Mouse (Mus musculus) hindbrain, embryonic 10.5 days (tissue): Measurements from ENCODE around the gene Usp31. TPM values are rescaled to one million over a fixed set of nuclear protein-coding genes. Genes with fewer than 3 reads are reported as not detected.

Experiments used
- DNase-seq: peaks from one replicate; pipeline ENCODE4 v3.0.0-alpha.2; 2017; ENCODE audit warnings: low spot score
- H3K27ac ChIP-seq: fragments of 300-500 bp; sonication (generic); 2 replicates; pipeline ENCODE4 v1.5.1; 2016; ENCODE audit warnings: mild to moderate bottlenecking, moderate library complexity
- H3K27me3 ChIP-seq: fragments of 300-500 bp; sonication (generic); 2 replicates; pipeline ENCODE4 v1.6.1; 2016; ENCODE audit warnings: mild to moderate bottlenecking; ENCODE audit not compliant: poor library complexity, insufficient read depth, severe bottlenecking
- H3K36me3 ChIP-seq: fragments of 300-500 bp; sonication (generic); 2 replicates; pipeline ENCODE4 v1.6.1; 2016; ENCODE audit warnings: mild to moderate bottlenecking, moderate library complexity
- H3K4me1 ChIP-seq: fragments of 300-500 bp; sonication (generic); replicated peaks from 2 replicates; pipeline ENCODE4 v1.6.1; 2016; ENCODE audit warnings: mild to moderate bottlenecking
- H3K4me3 ChIP-seq: fragments of 300-500 bp; sonication (generic); 2 replicates; pipeline ENCODE4 v1.5.1; 2016; ENCODE audit warnings: mild to moderate bottlenecking, moderate library complexity
- H3K9me3 ChIP-seq: fragments of 300-500 bp; sonication (generic); 2 replicates; pipeline ENCODE4 v1.6.1; 2016; ENCODE audit warnings: mild to moderate bottlenecking, moderate library complexity
- WGBS: fragments of 180-500 bp; shearing (Covaris S2); methylation state at CpG from one replicate; pipeline ENCODE4 v1.1.7; 2016; 5-methylcytosine and 5-hydroxymethylcytosine counted together
- polyA plus RNA-seq: library from polyadenylated mRNA; unstranded; fragments of >200 nt; fragmentation: Nextera tagmentation; extraction: Ambion mirVana; gene quantifications from 2 replicates; pipeline ENCODE4 v1.2.1, GENCODE M21; 2016

The Usp31 gene
- 2.1 and 3.1 TPM in 2 replicates for polyA plus RNA-seq

DNA sequence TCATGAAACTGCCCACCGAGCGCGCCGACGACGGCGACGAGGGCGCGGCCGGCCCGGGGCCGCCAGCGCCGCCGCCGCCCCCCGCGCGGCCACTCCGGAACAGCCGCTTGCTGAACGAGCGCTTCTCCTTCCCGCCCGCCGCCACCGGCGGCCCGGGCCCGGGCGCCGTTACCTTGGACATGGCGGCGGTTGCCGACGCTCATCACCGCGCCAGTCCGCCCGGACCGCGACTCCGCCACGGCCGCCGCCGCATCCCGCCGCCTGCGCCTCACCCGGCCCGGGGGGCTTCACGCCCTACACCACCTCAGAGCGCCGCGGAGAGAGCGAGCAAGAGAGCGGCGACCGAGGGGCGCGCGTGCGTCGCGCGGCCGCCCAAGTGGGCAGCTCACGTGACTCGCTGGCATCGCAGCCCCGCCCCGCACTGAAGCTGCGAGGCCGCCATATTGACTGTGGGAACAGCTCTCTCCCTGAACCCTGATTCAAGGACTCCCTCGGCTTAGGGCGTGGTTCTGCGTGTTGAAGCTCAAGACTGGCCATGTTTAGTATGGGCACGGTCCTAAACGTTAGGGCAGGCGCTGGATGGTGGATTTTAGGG is at the start of gene Usp31:
Usp31 (minus strand) TSS at position 181 of the 595 bp plus-strand sequence.
- WGBS, result under 1% methylated on average over 81 of the region's 82 CpGs
- H3K27ac ChIP-seq, result peak within 1 kb of the TSS; percentile 91
- no peaks in the 10 kb centered on the region for H3K27me3 ChIP-seq
- peaks cover 37% of the 10 kb centered on the region for H3K4me1 ChIP-seq
- H3K36me3 ChIP-seq, result peaks cover 9% of the 10 kb centered on the region; the same call in 1 of the 2 replicates
- H3K4me3 ChIP-seq, result peak within 1 kb of the TSS; percentile 95
- DNase-seq, result peak; percentile 94
- H3K9me3 ChIP-seq, result no peaks in the 10 kb centered on the region

DNA sequence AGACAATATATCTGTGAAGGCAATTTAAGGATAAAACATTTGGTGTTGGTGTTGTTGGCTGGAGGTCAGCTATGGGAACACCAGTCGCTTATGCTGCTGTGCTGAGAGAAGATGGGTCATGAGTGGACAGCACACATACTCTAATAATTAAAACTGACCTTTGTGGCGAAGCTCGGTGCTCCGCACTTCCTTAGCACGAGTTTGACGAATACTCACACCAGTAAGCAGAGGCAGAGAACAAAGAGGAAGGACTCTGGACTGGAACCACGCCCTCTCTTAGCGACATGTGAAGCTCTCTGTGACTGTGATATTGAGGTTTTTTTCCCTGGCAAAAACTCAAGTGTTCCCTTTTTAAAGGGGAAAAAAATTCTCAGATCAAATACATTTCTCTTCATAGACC is 47.7 kb upstream of the Usp31 start:
- Histone ChIP-seq H3K27me3 (no peaks in the 10 kb centered on the region), H3K4me3 (no peak overlapping the region), H3K4me1 (peaks cover 7% of the 10 kb centered on the region; the same call in 1 of the 2 replicates), H3K27ac (no peak overlapping the region), H3K36me3 (no peaks in the 10 kb centered on the region), H3K9me3 (no peaks in the 10 kb centered on the region)
- 75% methylated on average over 8 of the region's 8 CpGs for WGBS
- no peak for DNase-seq

DNA sequence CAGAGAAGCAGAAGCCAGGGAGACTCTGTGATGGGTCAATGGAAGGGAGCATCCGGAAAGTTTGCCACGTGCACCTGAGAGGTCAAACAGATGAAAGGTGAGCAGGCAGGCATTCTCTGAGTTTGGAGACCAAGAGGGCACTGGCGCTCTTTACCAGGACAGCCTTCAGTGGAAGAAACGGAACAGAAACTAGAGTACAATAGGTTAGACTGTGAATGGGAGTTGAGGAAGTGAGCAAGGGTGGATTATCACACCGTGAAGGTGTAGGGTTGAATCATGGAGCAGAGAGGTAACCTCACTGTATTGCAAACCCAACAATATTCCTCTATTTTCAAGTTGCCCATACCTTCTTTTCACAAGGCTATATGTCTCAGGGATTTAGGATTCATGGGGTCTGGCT is 43.2 kb upstream of the Usp31 start:
- Histone ChIP-seq H3K36me3 (no peaks in the 10 kb centered on the region), H3K27ac (no peak overlapping the region), H3K4me1 (peaks cover 3% of the 10 kb centered on the region; the same call in 1 of the 2 replicates), H3K4me3 (no peak overlapping the region), H3K9me3 (no peaks in the 10 kb centered on the region), H3K27me3 (no peaks in the 10 kb centered on the region)
- DNase-seq, result no peak
- WGBS, result 83% methylated on average over 5 of the region's 5 CpGs

DNA sequence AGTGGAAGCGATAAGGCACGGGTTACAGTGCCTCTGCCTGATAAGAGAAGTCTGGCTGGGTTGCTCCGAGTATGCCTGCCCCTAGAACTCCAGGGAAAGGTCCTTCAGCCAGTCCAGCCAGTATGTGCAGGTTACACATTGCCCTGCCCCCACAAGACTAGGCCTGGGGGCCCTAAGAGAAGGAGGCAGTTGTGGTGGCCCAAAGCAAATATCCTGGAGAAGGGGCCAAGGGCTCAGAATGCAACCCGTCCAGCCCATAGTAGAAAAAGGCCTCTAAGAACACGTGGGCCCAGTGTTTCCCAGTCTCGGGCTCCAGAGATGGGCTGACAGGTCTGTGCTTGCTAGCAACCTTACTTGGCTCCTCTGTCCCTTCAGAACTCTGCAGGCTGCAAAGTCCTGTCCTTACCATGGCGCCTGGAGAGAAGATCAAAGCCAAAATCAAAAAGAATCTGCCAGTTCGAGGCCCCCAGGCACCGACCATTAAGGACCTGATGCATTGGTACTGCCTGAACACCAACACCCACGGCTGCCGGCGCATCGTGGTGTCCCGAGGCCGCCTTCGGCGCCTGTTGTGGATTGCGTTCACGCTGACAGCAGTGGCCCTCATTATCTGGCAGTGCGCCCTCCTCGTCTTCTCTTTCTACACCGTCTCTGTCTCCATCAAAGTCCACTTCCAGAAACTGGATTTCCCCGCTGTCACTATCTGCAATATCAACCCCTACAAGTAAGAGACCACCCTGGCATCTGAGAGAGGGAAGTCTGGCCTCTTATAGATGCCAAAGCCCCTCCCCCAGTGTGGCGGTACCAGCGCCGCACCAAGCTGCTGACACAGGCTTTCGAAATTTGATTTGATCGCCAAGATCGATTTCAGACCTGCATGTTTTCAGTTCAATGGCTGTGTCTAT is 30.7 kb upstream of the Usp31 start:
- Histone ChIP-seq H3K36me3 (no peaks in the 10 kb centered on the region), H3K27me3 (peaks cover 35% of the 10 kb centered on the region), H3K4me3 (no peak overlapping the region), H3K27ac (no peak overlapping the region), H3K4me1 (peaks cover 10% of the 10 kb centered on the region), H3K9me3 (no peaks in the 10 kb centered on the region)
- WGBS, result 71% methylated on average over 29 of the region's 29 CpGs
- DNase-seq, result no peak

GRCm38 (mm10) chr7:121734171-121734831 is 27.2 kb upstream of the Usp31 start, which contains the start of gene Scnn1g:
Gene Scnn1g (plus strand): TSS chr7:121734479.
- peaks cover 10% of the 10 kb centered on the region for H3K4me1 ChIP-seq
- H3K27me3 ChIP-seq, result peaks cover 35% of the 10 kb centered on the region
- 2% methylated on average over 38 of the region's 38 CpGs for WGBS
- no peak within 1 kb of the TSS for H3K27ac ChIP-seq
- DNase-seq, result peak; percentile 87
- H3K4me3 ChIP-seq, result peak within 1 kb of the TSS; percentile 50
- H3K9me3 ChIP-seq, result no peaks in the 10 kb centered on the region
- no peaks in the 10 kb centered on the region for H3K36me3 ChIP-seq

DNA sequence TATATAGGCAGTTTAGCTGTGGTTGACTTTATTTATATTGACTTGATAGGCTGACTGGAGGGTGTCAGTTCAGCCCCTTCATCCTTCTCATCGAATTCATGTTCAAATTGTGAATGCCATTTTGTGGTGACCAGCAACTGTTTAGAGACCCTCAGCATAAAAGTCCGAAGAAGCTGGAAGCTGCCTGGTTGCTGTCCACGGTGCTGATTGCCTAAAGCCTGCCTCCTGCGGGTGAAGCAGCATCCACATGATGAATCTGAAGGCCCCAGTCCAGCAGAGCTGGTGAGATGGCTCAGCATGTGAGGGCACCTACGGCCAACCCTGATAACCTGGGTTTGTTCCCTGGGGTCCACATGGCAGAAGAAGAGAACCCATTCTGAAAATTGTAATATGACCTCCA is 23.2 kb upstream of the Usp31 start:
- Histone ChIP-seq H3K4me3 (no peak overlapping the region), H3K27me3 (peaks cover 16% of the 10 kb centered on the region), H3K9me3 (no peaks in the 10 kb centered on the region), H3K4me1 (peaks cover 10% of the 10 kb centered on the region), H3K36me3 (no peaks in the 10 kb centered on the region), H3K27ac (no peak overlapping the region)
- DNase-seq, result peak; percentile 60
- 20% methylated on average over 5 of the region's 5 CpGs for WGBS

DNA sequence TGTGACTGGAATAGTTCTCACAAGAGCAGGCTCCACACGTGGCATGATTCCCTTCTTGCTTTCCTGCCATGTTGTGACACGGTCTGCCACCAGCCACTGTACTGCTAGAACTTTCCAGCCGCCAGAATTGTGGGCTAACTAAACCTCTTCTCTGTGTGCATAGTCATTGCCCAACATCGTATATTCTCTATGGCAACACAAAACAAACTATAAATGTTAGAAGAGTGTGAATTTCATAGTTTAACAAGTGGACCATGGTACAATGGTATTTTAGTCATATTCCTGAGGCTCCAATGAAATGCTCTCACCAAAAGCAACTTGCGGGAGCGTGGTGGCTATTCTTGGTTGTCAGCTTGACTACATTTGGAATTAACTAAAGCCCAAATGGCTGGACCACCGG is 10.0 kb upstream of the Usp31 start:
- no peak overlapping the region for H3K27ac ChIP-seq
- no peaks in the 10 kb centered on the region for H3K4me1 ChIP-seq
- H3K4me3 ChIP-seq, result no peak overlapping the region
- no peaks in the 10 kb centered on the region for H3K36me3 ChIP-seq
- 80% methylated on average over 7 of the region's 7 CpGs for WGBS
- no peak for DNase-seq
- no peaks in the 10 kb centered on the region for H3K27me3 ChIP-seq
- no peaks in the 10 kb centered on the region for H3K9me3 ChIP-seq

GRCm38 (mm10) chr7:121711171-121711570 is 4.1 kb upstream of the Usp31 start:
- Histone ChIP-seq H3K4me3 (no peak overlapping the region), H3K27ac (no peak overlapping the region), H3K27me3 (no peaks in the 10 kb centered on the region), H3K9me3 (no peaks in the 10 kb centered on the region), H3K4me1 (peaks cover 5% of the 10 kb centered on the region), H3K36me3 (no peaks in the 10 kb centered on the region)
- DNase-seq, result no peak
- WGBS, result 54% methylated on average over 2 of the region's 2 CpGs

DNA sequence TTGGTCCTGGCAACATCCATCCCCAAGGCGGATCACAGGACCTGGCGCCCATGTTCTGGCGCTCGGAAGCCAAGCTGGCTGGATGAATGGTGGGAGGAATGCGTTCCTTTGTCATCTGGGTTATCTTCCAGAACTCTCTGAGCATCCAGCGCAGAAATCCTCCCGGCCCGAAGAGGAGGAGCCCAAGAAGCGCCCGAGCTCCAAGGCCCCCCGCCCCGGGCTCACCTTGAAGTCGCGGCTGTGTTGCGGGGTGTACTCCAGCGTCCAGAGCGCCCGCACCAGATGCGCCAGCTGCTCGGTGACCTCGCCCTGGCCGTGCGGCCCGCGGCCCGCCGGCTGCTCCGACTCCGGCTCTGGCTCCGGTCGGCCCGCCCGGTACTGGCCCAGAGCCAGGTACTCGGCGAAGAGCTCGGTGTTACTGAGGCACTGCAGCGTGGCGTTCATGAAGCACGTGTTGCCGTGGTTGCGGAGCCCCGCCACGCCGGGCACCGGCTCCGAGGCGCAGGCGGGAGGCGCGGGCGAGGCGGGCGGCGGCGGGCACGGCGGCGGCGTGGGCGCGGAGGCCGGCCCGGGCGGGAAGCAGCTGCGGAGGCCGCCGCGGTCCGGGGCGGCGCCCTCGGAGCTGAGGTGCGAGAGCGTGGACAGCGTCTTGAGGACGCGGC is 511 bp downstream of the Usp31 start:
- WGBS, result under 1% methylated on average over 76 of the region's 77 CpGs
- Histone ChIP-seq H3K9me3 (no peaks in the 10 kb centered on the region), H3K4me3 (peak overlapping the region; percentile 95), H3K27ac (peak overlapping the region; percentile 91), H3K27me3 (no peaks in the 10 kb centered on the region), H3K36me3 (peaks cover 14% of the 10 kb centered on the region; the same call in 1 of the 2 replicates), H3K4me1 (peaks cover 40% of the 10 kb centered on the region)
- peak; percentile 60 for DNase-seq

GRCm38 (mm10) chr7:121705051-121705450 is 2.0 kb downstream of the Usp31 start:
- Histone ChIP-seq H3K9me3 (no peaks in the 10 kb centered on the region), H3K4me1 (peaks cover 40% of the 10 kb centered on the region), H3K27ac (no peak overlapping the region), H3K27me3 (no peaks in the 10 kb centered on the region), H3K4me3 (peak overlapping the region; percentile 95; the same call in 1 of the 2 replicates), H3K36me3 (peaks cover 14% of the 10 kb centered on the region; the same call in 1 of the 2 replicates)
- 96% methylated on average over 2 of the region's 2 CpGs for WGBS
- no peak for DNase-seq

DNA sequence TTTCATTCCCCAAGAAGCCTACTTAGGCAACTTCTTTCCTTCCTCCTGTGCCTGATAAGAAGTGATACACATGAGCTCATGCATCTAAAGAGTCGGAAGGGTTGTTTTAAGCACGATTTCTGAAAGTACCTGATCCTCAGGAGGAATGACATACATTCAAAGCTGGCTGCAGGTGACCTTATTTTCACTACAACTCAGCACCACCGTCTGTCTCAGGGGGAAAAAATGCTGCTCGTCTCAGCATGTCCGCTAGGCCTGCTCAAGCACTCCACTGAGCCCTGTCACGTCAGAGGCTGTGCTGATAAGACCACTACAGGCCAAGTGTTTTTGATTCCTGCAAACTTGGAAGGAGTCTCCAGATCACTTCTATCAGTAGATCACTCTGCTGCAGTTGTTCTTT is 5.1 kb downstream of the Usp31 start:
- 75% methylated on average over 6 of the region's 6 CpGs for WGBS
- Histone ChIP-seq H3K36me3 (peaks cover 14% of the 10 kb centered on the region; the same call in 1 of the 2 replicates), H3K27ac (no peak overlapping the region), H3K9me3 (no peaks in the 10 kb centered on the region), H3K4me1 (peaks cover 52% of the 10 kb centered on the region), H3K27me3 (no peaks in the 10 kb centered on the region), H3K4me3 (no peak overlapping the region)
- no peak for DNase-seq

- H3K27ac ChIP-seq, result no peak overlapping the region
- no peaks in the 10 kb centered on the region for H3K27me3 ChIP-seq
- no peak overlapping the region for H3K4me3 ChIP-seq
- 91% methylated on average over 3 of the region's 3 CpGs for WGBS
- no peak for DNase-seq
- H3K9me3 ChIP-seq, result no peaks in the 10 kb centered on the region
- H3K36me3 ChIP-seq, result peaks cover 14% of the 10 kb centered on the region; the same call in 1 of the 2 replicates
- peaks cover 42% of the 10 kb centered on the region for H3K4me1 ChIP-seq
Observed at GRCm38 (mm10) chr7:121700480-121700879, 6.6 kb downstream of the Usp31 start.
